Mouse (Mus musculus) midbrain, embryonic 10.5 days (tissue): Measurements from ENCODE around the gene Rnf31. TPM values are rescaled to one million over a fixed set of nuclear protein-coding genes. Genes with fewer than 3 reads are reported as not detected.

Experiments used
- DNase-seq: peaks from one replicate; pipeline ENCODE4 v3.0.0-alpha.2; 2017; ENCODE audit warnings: low spot score
- H3K27ac ChIP-seq: fragments of 300-500 bp; sonication (generic); replicated peaks from 2 replicates; pipeline ENCODE4 v1.5.1; 2016; ENCODE audit warnings: mild to moderate bottlenecking
- H3K27me3 ChIP-seq: fragments of 300-500 bp; sonication (generic); 2 replicates; pipeline ENCODE4 v1.6.1; 2016; ENCODE audit warnings: low read depth, mild to moderate bottlenecking; ENCODE audit not compliant: poor library complexity, severe bottlenecking
- H3K36me3 ChIP-seq: fragments of 300-500 bp; sonication (generic); 2 replicates; pipeline ENCODE4 v1.6.1; 2016; ENCODE audit warnings: mild to moderate bottlenecking, moderate library complexity
- H3K4me1 ChIP-seq: fragments of 300-500 bp; sonication (generic); 2 replicates; pipeline ENCODE4 v1.6.1; 2016
- H3K4me3 ChIP-seq: fragments of 300-500 bp; sonication (generic); 2 replicates; pipeline ENCODE4 v1.5.1; 2016; ENCODE audit warnings: mild to moderate bottlenecking, moderate library complexity
- H3K9me3 ChIP-seq: fragments of 300-500 bp; sonication (generic); replicated peaks from 2 replicates; pipeline ENCODE4 v1.6.1; 2016; ENCODE audit warnings: mild to moderate bottlenecking
- WGBS: fragments of 180-500 bp; shearing (Covaris S2); methylation state at CpG from one replicate; pipeline ENCODE4 v1.1.7; 2016; 5-methylcytosine and 5-hydroxymethylcytosine counted together
- polyA plus RNA-seq: library from polyadenylated mRNA; unstranded; fragments of >200 nt; fragmentation: Nextera tagmentation; extraction: Ambion mirVana; gene quantifications from 2 replicates; pipeline ENCODE4 v1.2.1, GENCODE M21; 2016

Gene Rnf31
- polyA plus RNA-seq, 1 experiment from 2014 or later, result 15.4 TPM

DNA sequence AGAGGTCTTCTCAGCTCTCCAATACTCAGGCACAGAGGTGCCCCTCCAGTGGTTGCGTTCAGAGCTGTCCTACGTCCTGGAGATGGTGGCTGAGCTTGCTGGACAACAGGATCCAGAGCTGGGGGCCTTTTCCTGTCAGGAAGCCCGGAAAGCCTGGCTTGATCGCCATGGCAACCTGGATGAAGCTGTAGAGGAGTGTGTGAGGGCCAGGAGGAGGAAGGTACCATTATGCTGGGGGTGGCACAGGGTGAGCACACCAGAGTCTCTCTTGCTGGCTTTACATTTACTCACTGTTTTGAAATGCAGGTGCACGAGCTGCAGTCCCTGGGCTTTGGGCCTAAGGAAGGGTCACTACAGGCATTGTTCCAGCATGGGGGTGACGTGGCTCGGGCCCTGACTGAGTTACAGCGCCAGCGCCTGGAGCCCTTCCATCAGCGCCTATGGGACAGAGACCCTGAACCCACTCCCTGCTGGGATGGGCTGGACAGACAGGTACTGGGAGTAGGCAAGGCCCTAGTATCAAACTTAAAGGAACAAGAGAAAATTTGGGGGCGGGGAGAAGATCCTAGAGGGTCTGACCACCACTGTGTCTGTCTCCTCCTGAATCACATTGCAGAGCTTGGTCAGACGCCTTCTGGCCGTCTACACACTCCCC is 4.7 kb downstream of the Rnf31 start:
- H3K36me3 ChIP-seq, result peaks cover 78% of the 10 kb centered on the region
- peaks cover 25% of the 10 kb centered on the region for H3K4me1 ChIP-seq
- H3K9me3 ChIP-seq, result no peaks in the 10 kb centered on the region
- peak; percentile 29 for DNase-seq
- H3K27me3 ChIP-seq, result no peaks in the 10 kb centered on the region
- no peak overlapping the region for H3K4me3 ChIP-seq
- no peak overlapping the region for H3K27ac ChIP-seq
- WGBS, result 74% methylated on average over 13 of the region's 13 CpGs

DNA sequence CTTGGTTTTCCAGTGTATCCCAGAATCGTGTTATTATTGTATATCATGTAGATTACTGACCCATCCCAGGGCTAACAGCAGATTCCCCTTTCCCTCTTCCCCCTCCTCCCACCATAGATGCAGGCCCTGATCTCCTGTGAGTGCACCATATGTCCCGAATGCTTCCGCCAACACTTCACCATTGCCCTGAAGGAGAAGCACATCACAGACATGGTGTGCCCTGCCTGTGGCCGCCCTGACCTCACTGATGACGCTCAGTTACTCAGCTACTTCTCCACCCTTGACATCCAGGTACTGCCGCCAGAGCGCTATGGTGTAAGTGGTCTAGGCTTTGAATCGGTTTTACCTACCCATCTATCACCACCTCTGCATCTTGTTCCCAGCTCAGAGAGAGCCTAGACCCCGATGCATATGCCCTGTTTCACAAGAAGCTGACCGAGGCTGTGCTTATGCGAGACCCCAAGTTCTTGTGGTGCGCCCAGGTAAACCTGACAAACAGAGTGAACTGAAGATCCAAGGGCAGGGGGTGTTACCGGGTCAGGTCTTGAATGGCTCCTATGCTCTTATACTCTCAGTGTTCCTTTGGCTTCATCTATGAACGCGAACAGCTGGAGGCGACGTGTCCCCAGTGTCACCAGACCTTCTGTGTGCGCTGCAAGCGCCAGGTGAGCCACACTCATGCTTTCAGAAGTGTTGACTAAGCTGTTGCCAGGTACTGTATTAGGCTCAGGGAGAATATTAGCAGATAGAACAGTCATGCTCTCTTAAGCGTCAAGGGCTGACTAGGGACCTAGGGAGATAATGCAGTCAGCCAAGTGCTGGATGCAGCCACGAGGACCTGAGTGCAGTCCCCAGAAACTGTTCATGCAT is 7.2 kb downstream of the Rnf31 start:
- no peak overlapping the region for H3K27ac ChIP-seq
- peaks cover 99% of the 10 kb centered on the region for H3K36me3 ChIP-seq
- DNase-seq, result no peak
- H3K4me1 ChIP-seq, result peaks cover 14% of the 10 kb centered on the region
- H3K4me3 ChIP-seq, result no peak overlapping the region
- 94% methylated on average over 21 of the region's 21 CpGs for WGBS
- no peaks in the 10 kb centered on the region for H3K27me3 ChIP-seq
- H3K9me3 ChIP-seq, result no peaks in the 10 kb centered on the region

DNA sequence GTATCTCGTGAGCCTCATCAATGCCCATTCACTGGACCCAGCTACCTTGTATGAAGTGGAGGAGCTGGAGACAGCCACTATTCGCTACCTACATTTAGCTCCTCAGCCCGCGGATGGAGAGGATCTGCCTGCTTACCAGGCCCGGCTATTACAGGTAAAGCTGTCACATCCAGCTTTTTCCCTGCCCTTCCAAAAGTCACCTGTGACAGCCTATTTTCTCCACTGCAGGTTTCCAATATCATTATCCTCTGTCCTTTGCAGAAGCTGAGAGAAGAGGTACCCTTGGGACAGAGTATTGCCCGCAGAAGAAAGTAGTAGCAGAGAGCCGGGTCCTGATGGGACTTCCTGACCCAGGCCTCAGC is 11.7 kb downstream of the Rnf31 start, which contains the start of gene Irf9:
Irf9 (plus strand) TSS at position 301 of the 362 bp plus-strand sequence.
- Histone ChIP-seq H3K4me1 (peaks cover 14% of the 10 kb centered on the region), H3K4me3 (peak within 1 kb of the TSS; percentile 42), H3K36me3 (peaks cover 90% of the 10 kb centered on the region), H3K27ac (peak within 1 kb of the TSS; percentile 75), H3K9me3 (no peaks in the 10 kb centered on the region), H3K27me3 (no peaks in the 10 kb centered on the region)
- DNase-seq, result no peak
- WGBS, result 92% methylated on average over 7 of the region's 7 CpGs

DNA sequence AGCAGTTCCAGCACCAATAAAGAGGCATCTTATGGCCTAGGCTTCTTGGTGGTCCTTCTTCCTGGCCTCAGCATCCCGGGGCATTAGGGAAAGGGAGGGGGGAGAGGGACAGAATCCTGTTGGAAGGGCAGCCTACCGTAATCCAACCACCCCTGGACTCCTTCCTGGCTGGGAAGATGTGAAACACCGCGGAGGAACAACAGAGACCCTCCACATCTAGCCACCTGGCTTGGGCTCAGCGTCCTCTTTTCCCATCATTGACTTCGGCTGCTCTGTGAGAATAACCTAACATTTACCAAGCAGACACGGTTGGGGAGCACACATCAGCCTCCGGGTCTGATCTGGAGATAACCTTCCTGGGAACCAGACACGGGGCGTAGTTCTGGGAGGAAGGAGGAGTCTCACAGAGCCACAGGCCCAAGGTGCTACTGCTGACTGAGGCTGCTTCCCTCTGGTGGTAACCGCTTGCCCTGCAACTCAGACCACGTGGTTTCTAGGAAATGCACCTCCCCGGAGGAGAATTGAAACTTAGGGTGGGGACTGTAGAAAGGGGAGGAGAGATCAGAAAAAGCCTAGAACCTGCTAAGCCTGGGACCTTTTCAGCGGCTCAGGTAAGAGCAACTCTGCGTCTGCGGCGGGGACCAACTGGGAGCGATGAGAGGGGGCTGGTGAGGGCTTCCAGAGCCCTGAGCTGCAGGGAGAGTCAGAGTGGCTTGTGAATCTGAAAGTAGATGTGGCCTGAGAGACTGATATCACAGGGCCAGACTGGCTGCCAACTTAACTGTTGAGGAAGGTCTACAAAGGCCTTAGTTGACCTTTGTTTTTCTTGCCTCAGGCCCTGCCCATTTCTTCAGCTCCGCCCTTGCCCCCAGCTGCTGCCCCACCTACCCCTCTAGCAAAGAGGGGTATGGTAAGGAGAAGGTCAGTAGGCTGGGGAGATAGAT is 12.4 kb downstream of the Rnf31 start:
- Histone ChIP-seq H3K36me3 (peaks cover 90% of the 10 kb centered on the region), H3K27me3 (no peaks in the 10 kb centered on the region), H3K4me3 (peak overlapping the region; percentile 42), H3K9me3 (no peaks in the 10 kb centered on the region), H3K27ac (peak overlapping the region; percentile 75), H3K4me1 (peaks cover 14% of the 10 kb centered on the region)
- DNase-seq, result peak; percentile 80
- WGBS, result 20% methylated on average over 19 of the region's 19 CpGs

DNA sequence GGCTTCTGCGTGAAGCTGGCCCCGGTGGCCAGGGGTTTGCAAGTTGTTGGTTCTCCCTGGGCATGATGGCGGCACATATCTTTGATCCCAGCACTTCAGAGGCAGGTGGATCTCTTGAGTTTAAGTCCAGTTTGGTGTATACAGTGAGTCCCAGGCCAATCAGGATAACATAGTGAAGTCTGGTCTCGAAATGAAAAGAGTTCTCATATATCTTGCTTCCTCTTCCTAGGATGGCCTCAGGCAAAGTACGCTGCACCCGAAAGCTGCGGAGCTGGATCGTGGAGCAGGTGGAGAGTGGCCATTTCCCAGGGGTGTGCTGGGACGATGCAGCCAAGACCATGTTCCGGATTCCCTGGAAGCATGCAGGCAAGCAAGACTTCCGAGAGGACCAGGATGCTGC is 13.3 kb downstream of the Rnf31 start:
- peaks cover 90% of the 10 kb centered on the region for H3K36me3 ChIP-seq
- DNase-seq, result no peak
- 89% methylated on average over 11 of the region's 11 CpGs for WGBS
- H3K9me3 ChIP-seq, result no peaks in the 10 kb centered on the region
- H3K4me1 ChIP-seq, result peaks cover 14% of the 10 kb centered on the region
- no peak overlapping the region for H3K27ac ChIP-seq
- H3K4me3 ChIP-seq, result no peak overlapping the region
- no peaks in the 10 kb centered on the region for H3K27me3 ChIP-seq

DNA sequence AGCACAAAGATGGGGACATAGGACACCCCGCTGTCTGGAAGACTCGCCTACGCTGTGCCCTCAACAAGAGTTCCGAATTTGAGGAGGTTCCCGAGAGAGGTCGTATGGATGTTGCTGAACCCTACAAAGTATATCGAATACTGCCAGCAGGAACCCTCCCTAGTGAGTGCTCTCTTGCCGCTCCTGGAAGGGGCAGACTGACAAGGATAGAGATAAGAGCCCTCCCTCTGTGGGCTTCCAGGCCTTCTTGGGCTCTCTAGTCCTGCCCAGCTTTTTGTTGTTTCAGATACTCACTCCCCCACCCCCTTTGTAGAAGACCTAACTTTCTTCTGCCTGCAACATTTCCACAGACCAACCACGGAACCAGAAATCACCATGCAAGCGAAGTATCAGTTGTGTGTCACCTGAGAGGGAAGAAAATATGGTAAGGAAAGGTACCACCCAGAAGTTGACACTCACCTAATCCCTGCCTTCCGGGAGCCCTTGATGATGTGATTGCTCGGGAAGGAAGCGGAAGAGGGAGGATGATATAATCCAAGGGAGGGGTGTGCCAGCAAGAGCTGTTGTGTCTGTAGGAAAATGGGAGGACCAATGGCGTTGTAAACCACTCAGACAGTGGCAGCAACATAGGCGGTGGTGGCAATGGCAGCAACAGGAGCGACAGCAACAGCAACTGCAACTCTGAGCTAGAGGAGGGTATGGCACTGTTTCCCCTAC is 14.4 kb downstream of the Rnf31 start:
- Histone ChIP-seq H3K27me3 (no peaks in the 10 kb centered on the region), H3K27ac (no peak overlapping the region), H3K4me3 (no peak overlapping the region), H3K4me1 (peaks cover 14% of the 10 kb centered on the region), H3K36me3 (peaks cover 81% of the 10 kb centered on the region), H3K9me3 (no peaks in the 10 kb centered on the region)
- 92% methylated on average over 16 of the region's 16 CpGs for WGBS
- no peak for DNase-seq

DNA sequence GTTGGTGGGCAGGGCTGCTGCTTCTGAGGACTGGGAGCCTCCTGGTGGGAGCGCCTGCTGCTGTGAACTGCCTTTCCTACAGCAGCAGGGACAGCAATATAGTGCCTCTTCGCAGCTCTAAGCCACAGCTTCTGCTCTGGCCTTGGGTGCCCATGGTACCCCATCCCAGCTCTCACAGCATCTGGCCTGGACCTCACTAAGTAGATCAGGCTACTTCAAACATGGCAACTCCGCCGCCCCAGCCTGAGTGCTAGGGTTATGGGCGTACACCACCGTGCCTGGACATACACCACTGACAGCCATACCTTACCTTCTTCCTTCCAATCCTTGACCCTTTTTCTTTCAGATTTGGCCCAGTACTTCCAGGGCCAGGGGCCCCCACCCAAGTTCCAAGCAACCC is 16.8 kb downstream of the Rnf31 start:
- peaks cover 57% of the 10 kb centered on the region for H3K36me3 ChIP-seq
- no peak for DNase-seq
- peaks cover 12% of the 10 kb centered on the region for H3K4me1 ChIP-seq
- H3K4me3 ChIP-seq, result no peak overlapping the region
- no peaks in the 10 kb centered on the region for H3K9me3 ChIP-seq
- no peak overlapping the region for H3K27ac ChIP-seq
- H3K27me3 ChIP-seq, result no peaks in the 10 kb centered on the region
- 96% methylated on average over 6 of the region's 6 CpGs for WGBS

DNA sequence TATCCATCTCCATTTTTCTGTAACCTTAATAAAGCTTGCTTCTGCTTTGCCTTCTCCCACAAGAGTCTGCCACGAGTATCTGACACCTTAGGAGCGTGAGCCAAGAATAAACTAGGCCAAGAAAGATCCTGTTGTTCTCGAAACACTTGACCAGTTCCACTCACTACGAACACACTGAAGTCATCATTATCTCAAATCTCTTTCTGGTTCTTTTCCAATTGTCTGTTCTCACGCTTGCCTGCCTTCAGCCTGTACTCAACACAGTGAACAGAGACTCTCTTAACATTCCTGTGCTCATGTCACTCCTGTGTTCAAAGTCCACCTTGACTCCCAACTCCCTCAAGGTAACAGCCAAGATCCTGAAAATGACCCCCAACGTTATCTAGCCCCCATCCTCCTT is 21.8 kb downstream of the Rnf31 start:
- Histone ChIP-seq H3K9me3 (no peaks in the 10 kb centered on the region), H3K36me3 (peaks cover 16% of the 10 kb centered on the region), H3K27me3 (peaks cover 1% of the 10 kb centered on the region), H3K27ac (no peak overlapping the region), H3K4me3 (no peak overlapping the region), H3K4me1 (peaks cover 12% of the 10 kb centered on the region)
- 76% methylated on average over 6 of the region's 6 CpGs for WGBS
- DNase-seq, result no peak

DNA sequence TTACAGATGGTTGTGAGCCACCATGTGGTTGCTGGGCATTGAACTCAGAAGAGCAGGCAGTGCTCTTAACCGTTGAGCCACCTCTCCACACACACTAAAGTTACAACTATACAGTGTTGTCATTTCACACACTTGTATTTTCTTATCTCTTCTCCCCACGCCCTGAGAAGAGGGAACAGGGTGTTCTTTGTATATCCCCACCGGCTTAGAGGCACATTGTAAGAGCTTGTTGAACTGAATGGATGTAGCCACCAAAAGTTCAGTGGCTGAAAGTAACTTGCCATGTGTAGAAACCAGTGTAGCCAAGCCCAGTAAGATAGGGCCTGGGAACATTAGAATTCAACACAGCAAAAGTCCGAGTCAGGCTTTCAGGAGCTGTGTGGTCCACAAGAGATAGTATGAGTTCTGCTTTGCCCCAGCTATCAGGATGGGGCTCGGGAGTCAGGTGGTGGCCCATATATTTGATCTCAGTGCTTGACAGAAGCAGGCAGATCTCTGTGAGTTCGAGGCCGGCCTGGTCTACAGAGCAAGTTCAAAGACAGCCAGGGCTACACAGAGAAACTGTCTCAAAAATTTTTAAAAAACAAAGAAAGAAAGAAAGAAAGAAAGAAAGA is 23.2 kb downstream of the Rnf31 start:
- no peak overlapping the region for H3K27ac ChIP-seq
- H3K27me3 ChIP-seq, result peaks cover 6% of the 10 kb centered on the region
- 85% methylated on average over 7 of the region's 7 CpGs for WGBS
- no peaks in the 10 kb centered on the region for H3K9me3 ChIP-seq
- DNase-seq, result no peak
- H3K36me3 ChIP-seq, result peaks cover 3% of the 10 kb centered on the region
- H3K4me3 ChIP-seq, result no peak overlapping the region
- H3K4me1 ChIP-seq, result peaks cover 18% of the 10 kb centered on the region

DNA sequence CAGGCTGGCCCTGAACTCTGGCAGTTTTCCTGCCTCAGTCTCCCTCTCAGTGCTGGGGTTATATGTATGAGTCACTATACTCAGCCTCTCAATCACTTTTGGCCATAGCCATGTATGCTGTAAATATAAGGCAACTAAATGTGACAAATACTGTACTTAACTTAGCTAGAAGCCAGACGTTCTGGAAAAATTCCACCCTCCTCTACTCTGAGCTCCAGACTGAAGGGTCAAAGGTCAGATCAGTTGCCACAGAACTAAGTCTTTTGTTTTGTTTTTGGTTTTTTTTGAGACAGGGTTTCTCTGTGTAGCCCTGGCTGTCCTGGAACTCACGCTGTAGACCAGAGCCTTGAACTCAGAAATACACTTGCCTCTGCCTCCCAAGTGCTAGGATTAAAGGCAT is 24.4 kb downstream of the Rnf31 start:
- no peak for DNase-seq
- peaks cover 18% of the 10 kb centered on the region for H3K4me1 ChIP-seq
- H3K9me3 ChIP-seq, result no peaks in the 10 kb centered on the region
- no peak overlapping the region for H3K27ac ChIP-seq
- H3K27me3 ChIP-seq, result peaks cover 6% of the 10 kb centered on the region
- H3K4me3 ChIP-seq, result no peak overlapping the region
- 38% methylated on average over 2 of the region's 2 CpGs for WGBS
- no peaks in the 10 kb centered on the region for H3K36me3 ChIP-seq

DNA sequence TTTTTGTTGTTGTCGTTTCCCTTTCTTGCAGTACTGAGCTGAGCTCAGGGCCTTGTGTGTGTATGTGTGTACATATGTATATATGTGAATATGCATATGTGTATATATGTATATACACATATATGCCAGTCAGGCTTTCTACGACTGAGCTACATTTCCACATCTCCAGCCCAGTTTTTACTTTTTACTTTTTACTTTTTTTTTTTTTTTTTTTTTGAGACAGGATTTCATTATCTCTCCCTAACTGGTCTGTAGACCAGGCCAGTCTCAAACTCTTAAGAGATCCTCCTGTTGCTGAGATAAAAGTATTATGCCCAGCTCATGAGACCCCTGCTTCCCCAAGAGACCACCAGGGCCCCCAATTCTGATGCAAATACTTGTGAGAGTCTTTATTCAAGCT is 25.3 kb downstream of the Rnf31 start:
- Histone ChIP-seq H3K9me3 (no peaks in the 10 kb centered on the region), H3K4me3 (no peak overlapping the region), H3K27ac (no peak overlapping the region), H3K4me1 (peaks cover 18% of the 10 kb centered on the region), H3K36me3 (no peaks in the 10 kb centered on the region), H3K27me3 (peaks cover 6% of the 10 kb centered on the region)
- DNase-seq, result no peak
- WGBS, result 92% methylated on average over 2 of the region's 2 CpGs

DNA sequence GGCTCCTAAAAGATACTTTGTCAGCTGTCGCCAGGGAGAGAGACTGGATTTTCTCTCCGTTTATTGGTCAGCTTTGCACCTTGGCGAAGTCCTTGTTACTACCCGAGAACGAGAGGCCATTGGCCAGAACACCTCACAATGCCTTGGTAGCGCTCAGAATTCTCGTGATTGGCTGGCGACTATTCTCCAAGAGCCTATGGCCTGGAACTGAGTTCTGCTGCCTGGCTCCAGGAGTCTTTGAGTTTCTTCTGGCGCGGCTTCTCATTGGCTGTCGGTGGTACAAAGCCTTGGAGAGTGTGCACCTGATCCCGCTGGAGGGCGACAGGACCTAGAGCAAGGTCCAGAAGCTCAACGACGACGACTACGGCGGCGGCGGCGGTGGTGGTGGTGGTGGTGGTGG is 26.3 kb downstream of the Rnf31 start, which contains the start of gene Rec8:
Rec8 (plus strand) TSS at position 216 of the 400 bp plus-strand sequence.
- Histone ChIP-seq H3K4me1 (peaks cover 18% of the 10 kb centered on the region), H3K27ac (no peak within 1 kb of the TSS; the same call in 1 of the 2 replicates), H3K36me3 (no peaks in the 10 kb centered on the region), H3K4me3 (peak within 1 kb of the TSS; percentile 38), H3K27me3 (peaks cover 6% of the 10 kb centered on the region), H3K9me3 (no peaks in the 10 kb centered on the region)
- DNase-seq, result peak; percentile 43
- WGBS, result 18% methylated on average over 21 of the region's 21 CpGs
